Mouse (Mus musculus) embryonic fibroblast, embryonic 13.5 days (primary cell): ENCODE data around the gene Fam89a.

Experiments
- CTCF ChIP-seq: IDR thresholded peaks from 2 replicates; pipeline ENCODE4 v1.5.1; 2011; ENCODE audit warnings: mild to moderate bottlenecking, control low read depth, low read length, moderate library complexity, borderline replicate concordance; ENCODE audit not compliant: insufficient read depth
- POLR2A ChIP-seq: IDR thresholded peaks from 2 replicates; pipeline ENCODE4 v1.6.1; 2011; ENCODE audit warnings: low read depth, mild to moderate bottlenecking, control low read depth, low read length, moderate library complexity

DNA sequence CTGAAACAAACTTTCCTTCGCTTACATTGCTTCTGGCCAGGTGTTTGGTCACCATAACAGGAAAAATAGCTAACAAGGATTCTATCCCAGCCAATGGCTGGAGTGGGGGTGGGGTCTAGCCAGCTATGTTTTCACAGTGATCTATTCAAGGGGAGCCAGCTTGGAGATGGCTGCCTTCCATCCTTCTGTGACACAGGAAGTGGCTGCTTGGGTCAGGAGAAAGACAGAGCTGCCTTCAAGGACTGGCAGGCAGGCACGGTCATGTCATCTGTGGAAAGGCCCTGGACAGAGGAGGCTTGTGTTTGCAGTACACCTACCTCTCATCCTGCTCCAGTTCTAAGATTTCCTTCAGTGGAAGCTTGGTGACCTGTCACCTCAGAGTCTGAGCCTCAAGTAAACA is 20.8 kb upstream of the Fam89a start:
- TF ChIP-seq POLR2A = no peak
- TF ChIP-seq CTCF = no peak
